8 mouse cellular contexts compared by ENCODE assay signal in the genomic region with DNA sequence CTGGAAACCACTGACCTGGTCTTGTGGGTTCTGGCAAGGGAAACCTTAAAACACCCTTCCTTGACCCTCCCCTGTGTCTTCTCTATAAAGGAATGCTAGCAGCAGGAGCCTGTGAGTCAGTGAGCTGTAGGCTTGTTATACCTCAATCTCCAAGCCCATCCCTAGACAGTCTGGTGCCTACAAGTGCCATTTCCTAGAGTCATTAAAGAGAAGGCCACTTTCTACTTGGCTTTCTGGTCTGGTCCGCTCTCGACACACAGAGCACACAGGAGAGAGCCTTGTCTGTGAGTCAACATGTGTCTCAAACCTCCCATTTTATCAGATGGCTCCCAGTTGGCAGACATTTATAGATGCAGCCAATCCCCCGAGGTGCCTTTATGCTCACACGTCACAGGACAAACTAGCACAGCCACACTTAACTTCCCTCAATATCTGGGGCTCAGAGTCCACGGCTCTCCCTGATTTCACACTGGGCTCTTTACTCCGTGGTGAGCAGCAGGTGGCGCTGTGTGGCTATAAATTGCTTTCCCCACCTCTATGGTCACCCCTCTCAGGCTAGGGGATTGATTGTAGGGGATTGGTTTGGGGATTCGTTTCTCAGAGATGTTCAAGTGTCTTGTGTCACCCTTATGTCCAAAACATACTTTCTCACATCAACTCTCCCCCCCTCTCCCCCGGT. TPM values are rescaled to one million over a fixed set of nuclear protein-coding genes. Genes with fewer than 3 reads are reported as not detected.
A peak's percentile ranks its signal among the peaks of the same experiment; 100 is the strongest.
DNase-seq lines count a peak whose midpoint lies in the region; ATAC-seq lines count a peak whose summit lies in the region.

No protein-coding gene starts in this region.

- peak; percentile 49; the same call in 1 of the 2 replicates for ATAC-seq in forebrain, embryonic 11.5 days (replicated peaks; ENCODE audit: low FRiP score)
- ATAC-seq in midbrain, embryonic 13.5 days, result peak; percentile 79

- H3K27ac ChIP-seq in heart, embryonic 10.5 days, result no peak overlapping the region
- H3K27ac ChIP-seq in forebrain, embryonic 11.5 days (ENCODE audit: low read depth, low read length), result no peak overlapping the region
- no peak overlapping the region for H3K27ac ChIP-seq in midbrain, embryonic 13.5 days

- 25% methylated on average over 9 of the region's 9 CpGs for whole genome bisulfite sequencing in heart, embryonic 10.5 days
- 25% methylated on average over 9 of the region's 9 CpGs for WGBS in forebrain, embryonic 11.5 days
- WGBS in midbrain, embryonic 13.5 days, result 26% methylated on average over 9 of the region's 9 CpGs

- H3K27me3 ChIP-seq in heart, embryonic 10.5 days (ENCODE audit: insufficient read depth, poor library complexity, severe bottlenecking), result peaks cover 21% of the 10 kb centered on the region
- H3K27me3 ChIP-seq in forebrain, embryonic 11.5 days (ENCODE audit: control insufficient read depth, insufficient read depth, low read length), result no peaks in the 10 kb centered on the region
- peaks cover 14% of the 10 kb centered on the region for H3K27me3 ChIP-seq in midbrain, embryonic 13.5 days

- no peak overlapping the region for H3K9ac ChIP-seq in forebrain, embryonic 11.5 days (ENCODE audit: low read length)
- no peak overlapping the region for H3K9ac ChIP-seq in midbrain, embryonic 13.5 days (replicated peaks)

- peaks cover 5% of the 10 kb centered on the region for H3K4me1 ChIP-seq in heart, embryonic 10.5 days
- no peaks in the 10 kb centered on the region for H3K4me1 ChIP-seq in forebrain, embryonic 11.5 days (replicated peaks; ENCODE audit: control insufficient read depth, insufficient read depth, low read length)
- H3K4me1 ChIP-seq in midbrain, embryonic 13.5 days (replicated peaks), result no peaks in the 10 kb centered on the region

- H3K4me2 ChIP-seq in forebrain, embryonic 11.5 days (ENCODE audit: low read depth, low read length, severe bottlenecking), result no peak overlapping the region
- no peak overlapping the region for H3K4me2 ChIP-seq in midbrain, embryonic 13.5 days (replicated peaks)

- no peak overlapping the region for H3K4me3 ChIP-seq in heart, embryonic 10.5 days
- H3K4me3 ChIP-seq in forebrain, embryonic 11.5 days (ENCODE audit: low read depth, low read length), result no peak overlapping the region
- H3K4me3 ChIP-seq in midbrain, embryonic 13.5 days (replicated peaks), result no peak overlapping the region

- DNase-seq in heart, adult 18-20 months, result peak; percentile 27 to 68
- DNase-seq in heart, embryonic 10.5 days (ENCODE audit: low spot score), result no peak
- peak; percentile 73 for DNase-seq in adrenal gland, postnatal 25 days
- DNase-seq in forebrain, embryonic 11.5 days (ENCODE audit: low spot score), result peak; percentile 78
- peak; percentile 64 for DNase-seq in induced T-regulatory cell, adult 2 months (ENCODE audit: low read depth)
- peak; percentile 80 for DNase-seq in left cerebral cortex, postnatal 4 days
- peak; percentile 32 to 36 for DNase-seq in spleen, postnatal 36 days (ENCODE audit: low spot score in 2 of 2)

- no peaks in the 10 kb centered on the region for H3K9me3 ChIP-seq in heart, embryonic 10.5 days
- no peaks in the 10 kb centered on the region for H3K9me3 ChIP-seq in forebrain, embryonic 11.5 days (ENCODE audit: control insufficient read depth, low read length)
- no peaks in the 10 kb centered on the region for H3K9me3 ChIP-seq in midbrain, embryonic 13.5 days

- intact Hi-C loops in left cerebral cortex, postnatal 4 days (cut with DNase I), result loop anchor here (2.0 to 10.0 kb wide), 2 partner anchors 311 to 405 kb away; no protein-coding TSS in a partner anchor

- no peaks in the 10 kb centered on the region for H3K36me3 ChIP-seq in heart, embryonic 10.5 days
- no peaks in the 10 kb centered on the region for H3K36me3 ChIP-seq in forebrain, embryonic 11.5 days (ENCODE audit: control insufficient read depth, insufficient read depth, low read length)
- no peaks in the 10 kb centered on the region for H3K36me3 ChIP-seq in midbrain, embryonic 13.5 days

RNA-seq across cellular contexts. Expression of a gene that starts 34.2 kb away (rescaled TPM):
- total RNA-seq in heart, adult 18-20 months (2021), result 10 to 100 TPM; 17.0 to 21.8 TPM
- polyA plus RNA-seq in heart, embryonic 10.5 days (2016; fragmentation: Nextera tagmentation; extraction: Ambion mirVana), result 102 and 125 TPM in 2 replicates
- 34.9 and 36.1 TPM in 2 replicates for total RNA-seq in adrenal gland, postnatal 25 days (2021)
- polyA plus RNA-seq in forebrain, embryonic 11.5 days (2014; fragmentation: Nextera tagmentation; extraction: Ambion mirVana), result 117 and 125 TPM in 2 replicates
- total RNA-seq in left cerebral cortex, postnatal 4 days (2021), result 10 to 100 TPM; 43.5 to 49.4 TPM
- polyA plus RNA-seq in midbrain, embryonic 13.5 days (2015; fragmentation: Nextera tagmentation; extraction: Ambion mirVana), result 98.2 and 99.9 TPM in 2 replicates

RNA-seq across cellular contexts. Expression of a gene that starts 49.4 kb away (rescaled TPM):
- 10 to 100 TPM; 26.8 to 29.4 TPM for total RNA-seq in heart, adult 18-20 months (2021)
- polyA plus RNA-seq in heart, embryonic 10.5 days (2016; fragmentation: Nextera tagmentation; extraction: Ambion mirVana), result 20.6 and 22.2 TPM in 2 replicates
- total RNA-seq in adrenal gland, postnatal 25 days (2021), result 30.4 and 40.9 TPM in 2 replicates
- 21.6 and 25.0 TPM in 2 replicates for polyA plus RNA-seq in forebrain, embryonic 11.5 days (2014; fragmentation: Nextera tagmentation; extraction: Ambion mirVana)
- 10 to 100 TPM; 16.0 to 16.6 TPM for total RNA-seq in left cerebral cortex, postnatal 4 days (2021)
- 25.9 and 30.6 TPM in 2 replicates for polyA plus RNA-seq in midbrain, embryonic 13.5 days (2015; fragmentation: Nextera tagmentation; extraction: Ambion mirVana)
